Mouse (Mus musculus) liver, postnatal 0 days (tissue): ENCODE measurements at regions not wholly inside any gene's neighbourhood (a gene's known extent, or its start where the extent isn't known, plus 50 kb on each side); places are given as distances from the start of the nearest gene placed in this dataset.

Experiments
- ATAC-seq: fragments of 200-750 bp; cut with Nextera tagmentation; 2 replicates; pipeline ENCODE4 v1.8.0; 2017; ENCODE audit warnings: mild to moderate bottlenecking, moderate library complexity
- DNase-seq: peaks from one replicate; pipeline ENCODE4 v3.0.0-alpha.2; 2016
- H3K27ac ChIP-seq: fragments of 300-500 bp; sonication (generic); 2 replicates; pipeline ENCODE4 v1.5.1; 2014; ENCODE audit warnings: antibody characterized with exemption, moderate library complexity, mild to moderate bottlenecking, low read depth
- H3K27me3 ChIP-seq: fragments of 300-500 bp; sonication (generic); 2 replicates; pipeline ENCODE4 v1.6.1; 2014; ENCODE audit warnings: low read length, control low read depth, mixed read lengths; ENCODE audit not compliant: insufficient read depth
- H3K36me3 ChIP-seq: fragments of 300-500 bp; sonication (generic); replicated peaks from 2 replicates; pipeline ENCODE4 v1.6.1; 2014; ENCODE audit warnings: mild to moderate bottlenecking, control low read depth, low read length, moderate library complexity, mixed read lengths; ENCODE audit not compliant: insufficient read depth
- H3K4me1 ChIP-seq: fragments of 300-500 bp; sonication (generic); 2 replicates; pipeline ENCODE4 v1.6.1; 2014; ENCODE audit warnings: antibody characterized with exemption, mild to moderate bottlenecking, control low read depth; ENCODE audit not compliant: insufficient read depth
- H3K4me2 ChIP-seq: fragments of 300-500 bp; sonication (generic); 2 replicates; pipeline ENCODE4 v1.6.1; 2014; ENCODE audit warnings: low read depth, mild to moderate bottlenecking, low read length, moderate library complexity, mixed read lengths
- H3K4me3 ChIP-seq: fragments of 300-500 bp; sonication (generic); 2 replicates; pipeline ENCODE4 v1.5.1; 2014; ENCODE audit warnings: low read depth, low read length
- H3K9ac ChIP-seq: fragments of 300-500 bp; sonication (generic); replicated peaks from 2 replicates; pipeline ENCODE4 v1.6.1; 2014; ENCODE audit warnings: mild to moderate bottlenecking, moderate library complexity
- H3K9me3 ChIP-seq: fragments of 300-500 bp; sonication (generic); 2 replicates; pipeline ENCODE4 v1.6.1; 2016; ENCODE audit warnings: mild to moderate bottlenecking, control low read depth, low read length, mixed read lengths
- CTCF ChIP-seq: sonication (generic); IDR thresholded peaks from 2 replicates; pipeline ENCODE4 v1.5.1; 2016; ENCODE audit warnings: antibody characterized with exemption, low read depth
- EP300 ChIP-seq: IDR thresholded peaks from 2 replicates; pipeline ENCODE4 v1.6.1; 2016; ENCODE audit warnings: antibody characterized with exemption, low read depth, mild to moderate bottlenecking
- WGBS: fragments of 180-500 bp; shearing (Covaris S2); extraction: QIAGEN DNeasy Blood & Tissue Kit; methylation state at CpG from one replicate; pipeline ENCODE4 v1.1.7; 2014; ENCODE audit not compliant: insufficient replicate concordance; 5-methylcytosine and 5-hydroxymethylcytosine counted together

- no peak for TF ChIP-seq CTCF
- no peak for TF ChIP-seq EP300
- Histone ChIP-seq H3K9ac (no peak overlapping the region), H3K27ac (no peak overlapping the region), H3K9me3 (peaks cover 2% of the 10 kb centered on the region; the same call in 1 of the 2 replicates), H3K36me3 (no peaks in the 10 kb centered on the region), H3K4me3 (no peak overlapping the region), H3K4me2 (no peak overlapping the region), H3K27me3 (no peaks in the 10 kb centered on the region), H3K4me1 (no peaks in the 10 kb centered on the region)
- DNase-seq (no peak), ATAC-seq (no peak)
- 74% methylated on average over 4 of the region's 4 CpGs for WGBS
Observed at GRCm38 (mm10) chr8:128201635-128202034, 156.8 kb upstream of the Nrp1 start.

- 35% methylated on average over 4 of the region's 4 CpGs for WGBS
- Histone ChIP-seq H3K27me3 (no peaks in the 10 kb centered on the region), H3K9ac (no peak overlapping the region), H3K4me2 (no peak overlapping the region), H3K4me3 (no peak overlapping the region), H3K9me3 (peaks cover 2% of the 10 kb centered on the region; the same call in 1 of the 2 replicates), H3K36me3 (no peaks in the 10 kb centered on the region), H3K27ac (no peak overlapping the region), H3K4me1 (no peaks in the 10 kb centered on the region)
- ATAC-seq (no peak), DNase-seq (no peak)
- TF ChIP-seq CTCF (no peak), EP300 (no peak)
Observed at GRCm38 (mm10) chr8:128202158-128202886, 156.1 kb upstream of the Nrp1 start.

GRCm38 (mm10) chr8:128204803-128205202 lies 153.6 kb upstream of the Nrp1 start:
- no peak for ATAC-seq
- no peaks in the 10 kb centered on the region for H3K27me3 ChIP-seq
- DNase-seq: no peak

GRCm38 (mm10) chr8:128207138-128207537 lies 151.3 kb upstream of the Nrp1 start:
- no peak overlapping the region for H3K27ac ChIP-seq
- H3K4me1 ChIP-seq: no peaks in the 10 kb centered on the region
- no peaks in the 10 kb centered on the region for H3K27me3 ChIP-seq
- no peak for TF ChIP-seq EP300
- TF ChIP-seq CTCF: no peak
- H3K9ac ChIP-seq: no peak overlapping the region
- ATAC-seq (no peak), DNase-seq (no peak)
- H3K36me3 ChIP-seq: no peaks in the 10 kb centered on the region
- no peaks in the 10 kb centered on the region for H3K9me3 ChIP-seq
- no peak overlapping the region for H3K4me2 ChIP-seq
- H3K4me3 ChIP-seq: no peak overlapping the region

More at GRCm38 (mm10) chr8:128204803-128205202, 153.6 kb upstream of the Nrp1 start:
- H3K4me2 ChIP-seq: no peak overlapping the region
- H3K27ac ChIP-seq: no peak overlapping the region
- H3K4me3 ChIP-seq: no peak overlapping the region
- no peaks in the 10 kb centered on the region for H3K36me3 ChIP-seq
- no peak for TF ChIP-seq EP300
- TF ChIP-seq CTCF: no peak
- H3K4me1 ChIP-seq: no peaks in the 10 kb centered on the region
- H3K9ac ChIP-seq: no peak overlapping the region
- WGBS: 51% methylated on average over 3 of the region's 3 CpGs
- no peaks in the 10 kb centered on the region for H3K9me3 ChIP-seq

- Histone ChIP-seq H3K27me3 (no peaks in the 10 kb centered on the region), H3K27ac (no peak overlapping the region), H3K4me3 (no peak overlapping the region), H3K4me1 (no peaks in the 10 kb centered on the region), H3K4me2 (no peak overlapping the region), H3K9me3 (no peaks in the 10 kb centered on the region), H3K36me3 (no peaks in the 10 kb centered on the region), H3K9ac (no peak overlapping the region)
- TF ChIP-seq CTCF: no peak
- no peak for TF ChIP-seq EP300
- DNase-seq: no peak
- 74% methylated on average over 5 of the region's 5 CpGs for WGBS
- no peak for ATAC-seq
Observed at GRCm38 (mm10) chr8:128210761-128211160, 147.6 kb upstream of the Nrp1 start.

- Histone ChIP-seq H3K27ac (no peak overlapping the region), H3K4me3 (no peak overlapping the region), H3K4me1 (no peaks in the 10 kb centered on the region), H3K4me2 (no peak overlapping the region), H3K27me3 (no peaks in the 10 kb centered on the region), H3K36me3 (no peaks in the 10 kb centered on the region), H3K9me3 (no peaks in the 10 kb centered on the region), H3K9ac (no peak overlapping the region)
- TF ChIP-seq CTCF: no peak
- no peak for TF ChIP-seq EP300
- ATAC-seq: no peak
- WGBS: 64% methylated on average over 3 of the region's 3 CpGs
- no peak for DNase-seq
Observed at GRCm38 (mm10) chr8:128212223-128212622, 146.2 kb upstream of the Nrp1 start.

GRCm38 (mm10) chr8:128214256-128214655 lies 144.1 kb upstream of the Nrp1 start:
- Histone ChIP-seq H3K27me3 (no peaks in the 10 kb centered on the region), H3K27ac (no peak overlapping the region), H3K36me3 (no peaks in the 10 kb centered on the region), H3K4me3 (no peak overlapping the region), H3K9me3 (no peaks in the 10 kb centered on the region), H3K9ac (no peak overlapping the region), H3K4me2 (no peak overlapping the region), H3K4me1 (no peaks in the 10 kb centered on the region)
- TF ChIP-seq CTCF (no peak), EP300 (no peak)
- no peak for DNase-seq
- 55% methylated on average over 2 of the region's 2 CpGs for WGBS
- ATAC-seq: no peak
